Mouse (Mus musculus): ENCODE data around the gene Selenbp1.
A peak's percentile ranks its signal among the peaks of the same experiment; 100 is the strongest.

GRCm38 (mm10) chr3:94953764-94954616, 21.1 kb downstream of the Selenbp1 start, which contains the start of gene Rfx5:
- TF ChIP-seq EP300 (IDR thresholded peaks at IDR 0.05; ENCODE audit: insufficient read depth, low read depth, low read length) (no peak), CTCF (IDR thresholded peaks at IDR 0.05) (0 out of 2 replicates have a peak, but pooled peaks have one; percentile 9), POLR2A (IDR thresholded peaks at IDR 0.05; ENCODE audit: insufficient read depth, low read depth, low read length) (peak; percentile 54)

Data from heart, adult 2 months (tissue).